Mouse (Mus musculus) gastrocnemius, postnatal 4 days (tissue): ENCODE measurements at regions not wholly inside any gene's neighbourhood (a gene's known extent, or its start where the extent isn't known, plus 50 kb on each side); places are given as distances from the start of the nearest gene placed in this dataset.

Experiments
- DNase-seq, 2 experiments: peaks; one replicate each; pipeline ENCODE4 v3.0.0; 2021 to 2022; ENCODE audit warnings: low spot score in 2 of 2, mixed read lengths in 2 of 2

DNA sequence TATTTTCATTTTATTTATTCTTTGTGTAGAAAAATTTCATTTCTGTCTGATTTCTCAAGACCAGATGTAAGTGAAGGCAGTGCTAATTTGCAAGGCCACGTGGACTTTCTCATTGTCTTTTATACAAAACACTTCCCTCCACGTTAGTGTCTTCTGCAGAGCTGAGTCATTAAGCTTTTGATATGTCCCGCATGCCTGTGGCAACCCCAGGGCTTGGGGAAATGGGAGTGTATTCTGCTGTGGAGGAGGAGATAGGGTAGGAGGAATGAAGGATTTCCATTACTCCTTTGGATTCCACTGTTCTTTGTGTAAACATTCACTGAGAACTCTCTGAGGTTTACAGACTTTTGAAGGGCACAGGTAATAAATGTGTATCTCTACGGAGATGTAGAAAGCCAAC lies 187.7 kb upstream of the Sgcd start:
- DNase-seq, result no peak

DNA sequence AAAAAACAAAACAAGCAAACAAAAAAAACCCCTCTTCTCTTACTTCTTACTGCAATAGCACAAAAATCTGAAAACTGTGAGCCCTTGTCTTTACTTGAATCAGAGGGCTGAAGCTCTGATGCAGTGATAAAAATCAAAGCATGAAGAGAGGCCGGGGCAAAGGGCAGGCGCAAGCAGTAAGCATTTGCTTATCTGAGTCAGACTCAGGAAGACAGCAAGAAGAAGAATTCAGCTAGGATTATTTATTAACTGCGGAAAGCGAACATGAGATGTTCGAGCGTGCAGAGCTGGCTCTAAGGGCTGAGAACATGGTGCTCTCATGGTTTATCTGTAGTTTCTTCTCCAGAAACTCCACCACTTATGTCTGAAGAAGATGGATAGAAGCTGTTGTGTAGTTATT lies 163.4 kb upstream of the Sgcd start:
- no peak for DNase-seq

DNA sequence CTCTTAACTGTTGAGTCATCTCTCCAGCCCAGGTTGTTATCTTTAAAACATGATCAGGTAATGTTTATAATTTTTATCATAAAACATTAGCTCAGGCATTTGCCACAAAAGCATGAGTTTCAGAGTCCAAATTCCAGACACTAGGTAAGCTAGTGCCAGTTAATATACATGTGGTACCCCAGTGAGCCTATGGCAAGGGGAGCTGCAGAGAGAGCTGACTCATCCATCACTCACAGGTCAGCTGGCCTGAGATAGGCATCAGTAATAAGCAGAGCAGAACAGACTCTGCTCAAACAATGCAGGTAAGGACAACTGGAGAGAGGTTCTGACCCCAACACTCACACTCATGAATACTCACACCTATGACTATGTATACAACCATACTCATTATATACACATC lies 144.6 kb upstream of the Sgcd start:
- DNase-seq, result no peak

DNA sequence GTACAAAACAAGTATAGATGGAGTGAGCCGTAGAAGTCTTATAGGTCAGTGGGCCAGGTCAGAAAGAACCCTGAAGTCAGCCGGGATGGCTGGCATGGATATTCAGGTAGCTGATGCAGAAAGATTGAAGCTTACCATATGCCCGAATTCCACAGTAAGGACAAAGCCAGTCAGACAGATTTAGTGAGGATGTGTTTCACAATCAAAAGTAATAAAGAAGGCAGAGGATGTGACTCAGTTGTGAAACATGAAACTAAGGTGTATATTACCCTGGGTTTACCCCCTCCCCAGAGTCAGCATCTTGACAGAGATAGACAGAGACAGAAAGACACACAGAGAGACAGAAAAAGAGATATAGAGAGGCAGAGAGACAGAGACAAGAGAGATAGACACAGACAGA lies 109.3 kb upstream of the Sgcd start:
- no peak for DNase-seq

DNA sequence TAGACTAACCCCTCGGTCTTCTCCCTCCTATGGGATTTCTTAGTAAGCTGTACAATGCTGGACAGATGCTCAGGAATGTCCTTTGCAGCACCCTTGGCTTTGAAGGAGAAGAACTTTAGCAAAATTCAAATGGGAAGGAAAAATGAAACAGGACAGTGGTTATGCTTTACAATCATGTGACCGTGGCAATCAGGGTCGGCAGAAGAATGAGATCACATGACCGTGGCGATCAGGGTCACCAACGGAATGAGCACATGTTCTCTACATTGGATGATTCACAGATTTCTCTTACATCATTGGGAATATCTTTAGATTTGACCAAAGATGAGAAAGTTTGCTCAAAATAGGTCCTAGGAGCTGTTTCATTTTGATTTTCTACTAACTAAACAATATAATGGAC lies 108.7 kb upstream of the Sgcd start:
- no peak for DNase-seq

DNA sequence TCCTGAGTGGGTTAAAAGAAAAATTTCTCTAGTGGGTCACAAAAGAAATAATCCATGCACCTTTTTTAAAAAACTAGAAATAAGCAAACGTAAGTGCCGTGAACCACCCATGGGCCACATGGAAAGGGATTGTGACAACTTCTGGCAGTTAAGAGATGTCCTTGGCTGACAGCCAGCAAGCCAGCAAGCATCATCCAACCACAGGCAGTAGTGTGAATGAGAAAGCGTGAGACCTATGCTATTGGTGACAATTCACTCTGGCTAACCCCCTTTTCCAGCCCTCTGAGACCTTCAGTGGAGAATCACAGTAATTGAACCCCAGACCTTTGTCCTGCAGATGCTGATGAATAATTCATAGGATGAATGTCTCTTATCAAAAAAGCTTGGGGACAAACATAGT lies 78.3 kb upstream of the Sgcd start:
- DNase-seq, result peak in 1 of 2 experiments; percentile 8

DNA sequence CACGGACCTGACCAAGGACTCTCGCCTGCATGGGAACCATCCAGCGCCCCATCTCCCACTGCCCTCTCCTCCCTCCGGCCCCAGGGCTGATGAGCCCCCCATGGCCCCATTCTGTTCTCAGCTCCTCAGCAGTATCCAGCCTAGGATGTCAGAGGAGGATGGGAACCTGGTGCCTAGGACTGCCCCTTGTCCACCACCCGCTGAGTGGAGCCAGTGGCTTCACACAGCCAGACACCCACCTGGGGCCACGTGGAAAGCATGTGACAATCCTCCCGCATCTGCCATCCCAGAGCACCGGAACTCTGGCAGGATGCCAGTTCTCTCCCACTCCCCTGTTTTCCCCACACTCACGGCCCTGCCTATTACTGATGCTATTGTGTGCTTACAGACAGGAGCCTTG lies 75.0 kb upstream of the Sgcd start:
- DNase-seq, result no peak

DNA sequence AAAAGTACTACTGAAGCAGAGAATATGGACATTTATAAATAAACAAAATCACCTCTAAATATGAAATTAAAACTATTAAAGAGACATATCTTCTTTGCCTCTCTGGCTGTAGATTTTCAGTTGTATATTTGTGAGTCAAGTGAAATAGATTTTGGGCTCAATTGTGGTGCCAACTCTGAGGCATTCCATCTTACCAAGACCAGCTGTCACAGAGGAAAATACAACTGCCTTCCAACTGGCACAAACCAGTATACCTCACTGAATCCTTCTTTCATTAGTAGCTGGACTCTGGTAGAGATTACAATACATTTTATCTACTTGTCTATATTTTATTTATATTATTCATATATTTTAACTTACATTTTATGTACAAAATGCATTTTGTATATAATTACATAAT lies 72.7 kb upstream of the Sgcd start:
- no peak for DNase-seq

DNA sequence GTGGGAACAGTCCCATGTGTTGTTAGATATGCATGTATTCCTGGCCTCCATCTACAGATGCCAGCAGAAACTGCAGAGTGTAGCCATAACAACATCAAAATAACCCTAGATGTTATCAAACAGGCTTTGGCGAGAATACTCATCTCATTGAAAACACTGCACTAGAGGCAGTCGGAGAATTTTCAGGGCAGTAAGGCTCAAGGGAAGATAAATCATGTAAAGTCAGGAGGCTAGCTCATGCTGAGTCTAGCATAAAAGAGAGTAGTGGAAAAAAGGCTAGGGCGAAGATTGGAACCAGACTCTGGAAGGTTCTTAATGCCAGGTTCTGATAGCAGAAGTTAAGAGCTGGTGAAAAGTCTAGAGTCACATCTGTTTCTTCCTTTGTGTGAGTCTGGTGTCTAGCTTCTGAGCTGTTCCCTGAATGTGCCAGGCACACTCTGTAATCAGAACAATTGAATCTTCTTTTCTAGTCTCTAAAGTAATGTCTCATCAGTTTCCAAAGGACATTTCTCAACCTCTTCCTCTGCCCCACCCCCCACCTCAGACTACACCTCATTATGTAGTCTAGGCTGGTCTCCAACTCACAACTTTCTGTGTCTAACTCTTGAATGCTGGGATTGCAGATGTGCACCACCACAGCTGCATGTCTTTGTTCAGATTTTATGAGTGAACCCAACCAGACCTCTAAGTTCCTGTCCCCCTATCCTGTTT lies 62.5 kb upstream of the Sgcd start:
- no peak for DNase-seq

DNA sequence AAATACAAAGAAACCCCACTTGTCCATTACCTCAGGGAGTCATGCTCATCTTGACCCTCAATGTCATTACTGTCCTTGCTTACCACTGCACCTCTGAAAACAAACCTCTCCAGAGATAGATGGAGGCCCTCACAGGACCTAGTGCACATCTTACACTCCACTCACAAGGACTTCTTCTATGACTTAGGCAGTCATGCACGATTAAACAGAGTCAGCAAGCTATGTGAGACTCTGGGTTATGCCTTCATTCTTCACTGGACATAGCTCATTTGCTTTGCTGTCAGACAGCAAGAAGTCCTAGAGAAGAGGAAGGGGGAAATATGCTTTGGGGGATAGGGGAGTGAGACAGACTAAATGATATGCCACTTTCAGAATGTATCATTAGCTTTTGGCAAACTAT lies 59.5 kb upstream of the Sgcd start:
- no peak for DNase-seq
